Mouse (Mus musculus) urinary bladder, postnatal 10 days (tissue): ENCODE results near the gene Taf1d.
"Not testable (repeated sequence)": the region's sequence is repeated elsewhere in the genome, so short reads cannot be mapped to it uniquely, and the experiment has no call there.

Experiments used
- DNase-seq: peaks from one replicate; pipeline ENCODE4 v3.0.0; 2022; ENCODE audit warnings: low spot score

Taf1d gene

DNA sequence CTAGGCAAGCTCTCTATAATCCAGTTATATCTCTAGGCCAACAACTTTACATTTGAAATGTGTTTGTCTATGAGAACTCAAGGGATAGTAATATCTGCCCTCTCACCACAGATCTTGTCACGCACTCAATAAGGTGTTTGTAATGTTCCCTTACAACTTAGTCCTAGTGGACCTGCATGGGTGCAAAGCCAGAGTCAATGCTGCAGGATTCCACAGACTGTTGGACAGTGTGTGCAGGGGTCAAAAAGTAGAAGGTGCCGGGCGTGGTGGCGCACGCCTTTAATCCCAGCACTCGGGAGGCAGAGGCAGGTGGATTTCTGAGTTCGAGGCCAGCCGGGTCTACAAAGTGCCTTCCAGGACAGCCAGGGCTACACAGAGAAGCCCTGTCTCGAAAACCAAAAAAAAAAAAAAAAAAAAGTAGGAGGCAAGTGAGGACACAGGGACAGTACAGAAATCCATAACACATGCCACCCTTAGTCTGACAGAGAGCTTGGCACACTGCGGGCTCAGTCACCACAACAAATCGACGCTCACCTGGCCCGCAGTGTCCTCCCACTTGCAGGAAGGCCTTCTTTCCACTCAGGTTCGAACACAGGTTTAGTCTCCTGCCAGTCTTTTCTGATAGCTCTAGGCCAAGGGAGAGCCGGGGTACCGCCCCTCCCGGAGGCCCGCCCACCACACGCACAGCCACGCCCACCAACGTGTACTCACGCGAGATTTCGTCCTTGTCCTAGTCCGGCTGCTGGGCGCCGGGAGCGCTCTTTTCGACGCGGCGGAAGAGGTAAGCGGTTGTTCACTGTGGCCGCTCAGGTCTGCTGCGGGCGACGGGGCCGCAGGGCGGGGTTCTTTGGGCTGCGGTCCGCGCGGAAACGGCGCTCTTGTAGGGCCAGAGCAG is at the start of gene Taf1d:
Gene Taf1d, plus strand, starts transcription at position 712 of the 895 bp plus-strand sequence.
- DNase-seq, result peak; percentile 95

DNA sequence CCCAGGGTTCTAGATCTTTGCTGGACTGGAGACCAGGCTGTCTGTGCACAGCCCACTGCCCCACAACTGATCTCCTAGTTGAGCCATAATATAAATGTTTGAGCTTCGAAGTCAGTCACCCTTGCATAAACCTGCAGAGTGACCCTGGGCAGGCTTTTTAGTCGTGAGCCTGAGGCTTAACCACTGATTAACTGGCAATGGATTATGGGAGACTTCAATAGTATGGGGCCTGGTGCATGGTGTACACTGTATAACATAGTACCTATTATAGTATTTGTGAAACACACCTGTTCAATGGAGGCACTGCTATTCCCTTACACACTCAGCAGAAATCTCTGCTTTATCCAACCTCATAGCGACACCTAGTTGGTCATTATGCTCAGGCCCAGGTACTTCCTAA is 49.8 kb upstream of the Taf1d start:
- DNase-seq, result no peak

DNA sequence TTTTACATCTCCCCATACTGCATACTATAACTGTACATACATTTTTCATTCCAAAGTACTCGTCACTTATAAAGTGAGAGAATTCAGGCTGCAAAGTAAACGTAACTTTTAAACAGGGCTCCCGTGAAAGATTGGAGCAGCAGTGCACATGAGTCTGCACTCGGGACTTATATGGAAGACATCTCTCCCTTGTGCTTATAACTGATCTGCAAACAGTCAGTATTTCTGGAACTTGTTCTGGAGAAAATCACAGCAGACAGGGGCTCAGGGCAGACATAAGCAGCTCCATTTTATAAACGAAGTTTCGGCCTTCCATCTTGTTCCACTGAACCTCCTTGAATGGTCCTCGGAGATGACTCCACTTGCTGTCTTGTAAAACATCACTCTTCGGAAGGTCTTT is 44.0 kb upstream of the Taf1d start:
- DNase-seq, result no peak

DNA sequence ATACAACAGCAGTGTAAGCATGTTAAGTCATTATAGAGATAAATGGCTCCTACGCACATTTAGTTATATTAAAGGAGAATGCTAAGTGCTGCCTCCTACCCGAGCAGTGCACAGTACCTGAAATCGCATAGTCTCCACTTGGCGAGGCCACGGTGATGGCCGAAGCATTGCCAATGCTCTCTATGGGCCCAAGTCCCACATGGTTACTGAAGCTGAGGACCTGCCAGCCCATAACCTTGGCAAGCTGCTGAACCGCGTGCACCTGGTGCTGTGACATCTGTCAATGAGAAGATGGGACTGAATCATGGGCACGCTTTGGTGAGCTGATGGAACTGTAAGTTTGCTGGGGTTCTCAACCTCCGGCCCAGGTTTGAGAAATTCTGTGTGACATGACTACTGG is 42.5 kb upstream of the Taf1d start:
- DNase-seq, result no peak

DNA sequence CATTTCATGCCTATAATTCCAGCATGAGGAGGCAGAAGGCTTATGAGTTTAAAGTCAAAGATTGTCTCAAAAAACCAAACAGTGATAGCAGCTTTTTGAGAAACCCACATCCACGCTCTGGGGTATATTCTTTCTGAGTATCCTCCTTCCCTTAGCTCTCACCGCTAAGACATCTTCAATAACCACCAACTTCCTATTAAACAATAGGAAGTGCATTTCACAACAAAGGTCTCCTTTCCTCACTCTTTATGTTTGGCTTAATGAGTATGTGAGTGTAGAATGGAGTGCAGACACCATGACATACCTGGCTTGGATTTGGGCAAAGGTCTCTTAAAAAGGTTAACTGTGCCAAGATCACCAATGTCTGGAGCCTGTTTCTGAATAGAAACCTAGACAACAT is 32.0 kb upstream of the Taf1d start:
- no peak for DNase-seq

DNA sequence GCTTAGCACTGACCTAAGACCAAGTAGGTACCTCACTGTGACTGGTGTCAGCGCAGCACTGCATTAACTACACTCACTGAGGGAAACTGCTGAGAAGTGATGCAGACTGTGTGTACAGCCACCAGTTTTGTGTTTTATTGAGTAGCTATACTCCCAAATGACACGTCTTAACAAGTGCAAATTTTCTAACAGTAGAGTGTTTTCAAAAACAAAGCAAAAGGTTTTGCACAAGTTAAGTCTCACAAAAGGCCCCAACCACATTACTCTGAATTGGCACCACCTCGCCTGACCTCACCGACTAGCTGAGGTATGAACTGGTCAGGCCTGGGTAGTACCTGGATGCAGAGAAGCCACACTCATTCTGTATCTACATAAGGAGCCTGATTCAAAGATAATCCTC is 29.2 kb upstream of the Taf1d start:
- no peak for DNase-seq

DNA sequence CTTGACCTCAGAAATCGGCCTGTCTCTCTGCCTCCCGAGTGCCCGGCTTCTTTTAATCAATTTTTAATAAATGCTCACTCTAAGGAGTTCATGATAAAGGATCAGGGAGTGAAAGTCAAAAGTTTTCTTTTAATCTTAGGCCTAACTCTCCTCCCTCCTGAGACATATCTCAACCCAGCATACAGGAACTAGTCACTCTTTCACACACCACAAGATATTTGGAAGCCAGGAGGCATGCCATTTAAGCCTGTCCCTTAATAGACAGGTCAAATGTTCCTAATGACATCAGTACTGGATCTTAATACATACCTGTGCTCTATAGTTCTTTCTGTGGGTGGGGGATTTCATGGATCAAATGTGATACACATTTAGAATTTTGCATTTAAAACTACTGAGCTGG is 27.7 kb upstream of the Taf1d start:
- DNase-seq, result no peak

DNA sequence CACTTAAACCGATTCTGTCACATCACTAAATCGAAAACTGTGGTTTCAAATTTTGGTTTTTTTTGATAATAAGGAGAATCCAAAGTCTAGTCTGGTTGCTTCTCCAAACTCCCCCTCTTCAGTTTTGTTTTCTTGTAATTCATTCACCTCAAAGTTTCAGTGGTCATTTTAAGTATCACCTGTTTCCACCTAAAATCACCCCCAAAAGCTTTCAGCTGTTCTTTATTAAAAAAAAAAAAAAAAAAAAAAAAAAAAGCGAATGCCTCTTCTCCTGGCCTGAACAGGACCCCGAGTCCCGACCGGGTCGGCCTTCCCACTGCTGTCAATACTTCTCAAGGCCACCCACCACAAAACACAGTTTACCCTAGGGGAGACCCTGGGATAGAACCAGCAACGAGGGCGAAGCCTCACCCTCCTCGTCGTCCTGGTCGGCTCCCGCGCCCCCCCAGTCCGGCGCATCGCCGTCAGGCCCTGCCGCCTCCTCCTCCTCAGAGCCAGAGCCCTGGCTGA is 26.8 kb upstream of the Taf1d start:
- DNase-seq, result no peak

DNA sequence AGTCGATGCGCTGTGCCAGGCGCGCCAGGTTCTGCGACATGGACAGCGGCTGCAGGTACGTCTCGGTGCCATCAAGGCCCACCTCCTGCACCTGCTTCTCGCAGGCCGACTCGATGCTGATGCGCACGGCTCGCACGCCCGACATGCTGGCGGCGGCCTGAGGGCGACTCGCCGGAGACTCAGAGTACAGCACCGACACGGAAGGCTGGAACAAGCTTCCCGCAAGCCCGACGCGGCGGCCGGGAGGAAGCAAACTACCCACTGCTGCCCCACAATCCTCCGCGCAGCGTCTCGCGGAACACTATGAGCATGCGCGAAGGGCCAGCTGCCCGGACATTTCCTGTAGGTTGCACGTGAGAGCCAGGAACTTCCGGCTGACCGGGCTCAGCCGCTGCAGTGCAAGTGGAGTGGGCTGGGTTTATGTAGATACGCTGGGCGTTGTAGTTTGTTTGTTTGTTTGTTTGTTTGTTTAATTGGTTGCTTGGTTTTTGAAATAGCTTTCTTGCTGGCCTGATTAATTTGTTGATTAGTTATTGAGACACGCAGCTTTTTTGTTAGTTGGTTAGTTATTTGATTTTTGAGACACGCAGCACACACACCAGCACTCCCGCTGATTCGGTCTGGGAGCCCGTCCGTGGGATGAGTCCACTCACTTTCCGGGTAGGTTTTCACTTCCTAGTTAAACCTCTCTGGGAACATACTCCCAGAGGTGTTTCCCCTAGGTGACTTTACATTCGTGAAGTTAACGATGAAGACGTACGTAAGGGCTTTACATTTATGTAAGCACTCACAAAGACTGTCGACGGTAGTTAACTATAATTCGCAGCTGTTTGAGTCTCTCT is 26.1 kb upstream of the Taf1d start, which contains the start of gene Med17:
Gene Med17, minus strand, starts transcription at position 283 of the 842 bp plus-strand sequence.
- DNase-seq, result peak; percentile 72

DNA sequence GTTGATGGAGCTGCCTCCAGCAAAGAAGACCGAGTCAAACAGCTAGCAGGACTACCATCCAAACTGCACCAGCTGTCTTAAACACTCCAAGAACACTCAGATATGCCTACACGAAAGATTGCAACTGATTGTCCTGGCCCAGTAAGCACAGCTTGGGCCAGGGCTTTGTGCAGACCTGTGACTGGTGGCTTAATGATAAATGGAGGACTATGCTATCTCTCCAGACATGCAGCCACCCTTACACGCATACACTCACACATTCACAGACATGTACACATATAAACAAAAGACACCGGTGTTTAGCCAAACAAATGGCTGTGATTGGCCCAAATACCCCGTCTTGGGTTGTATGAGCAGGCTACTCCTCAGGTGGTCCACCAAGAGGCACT is 25.5 kb upstream of the Taf1d start:
- DNase-seq, result no peak

DNA sequence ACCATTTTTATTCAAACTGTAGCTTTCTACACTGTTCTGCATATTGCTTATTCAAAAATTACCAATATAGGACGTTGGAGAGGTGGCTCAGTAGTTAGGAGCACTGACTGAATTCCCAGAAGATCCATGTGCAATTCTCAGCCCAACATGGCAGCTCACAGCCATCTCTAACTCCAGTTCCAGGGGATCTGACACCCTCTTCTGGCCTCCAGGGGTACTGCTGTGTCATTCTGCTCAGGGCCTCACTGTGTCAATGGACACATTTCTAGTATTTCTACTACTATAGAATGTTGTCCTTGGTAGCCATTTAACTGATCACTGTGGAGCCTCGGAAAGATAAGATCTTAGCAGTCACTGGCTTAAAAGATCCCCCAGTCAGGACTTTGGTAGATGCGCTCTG is 20.6 kb upstream of the Taf1d start:
- no peak for DNase-seq

DNA sequence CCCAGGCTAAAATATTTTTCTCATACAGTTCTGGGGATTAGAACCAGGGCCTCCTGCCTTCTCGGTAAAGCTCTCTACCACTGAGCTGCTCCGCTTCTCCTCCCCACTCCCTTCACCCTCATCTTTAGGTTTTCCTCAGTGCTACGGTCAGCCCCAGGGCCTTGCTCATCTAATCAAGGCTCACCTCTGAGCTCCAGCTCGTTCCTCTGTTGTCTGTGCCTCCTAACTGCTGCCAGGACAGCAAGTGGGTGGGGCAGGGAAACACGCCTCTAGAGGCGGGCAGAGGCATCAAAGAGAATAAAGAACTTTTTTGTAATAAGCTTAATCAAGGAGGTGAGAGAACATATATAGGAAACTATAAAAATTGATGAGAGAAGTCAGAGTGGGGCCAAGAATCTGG is 18.2 kb upstream of the Taf1d start:
- DNase-seq, result no peak

DNA sequence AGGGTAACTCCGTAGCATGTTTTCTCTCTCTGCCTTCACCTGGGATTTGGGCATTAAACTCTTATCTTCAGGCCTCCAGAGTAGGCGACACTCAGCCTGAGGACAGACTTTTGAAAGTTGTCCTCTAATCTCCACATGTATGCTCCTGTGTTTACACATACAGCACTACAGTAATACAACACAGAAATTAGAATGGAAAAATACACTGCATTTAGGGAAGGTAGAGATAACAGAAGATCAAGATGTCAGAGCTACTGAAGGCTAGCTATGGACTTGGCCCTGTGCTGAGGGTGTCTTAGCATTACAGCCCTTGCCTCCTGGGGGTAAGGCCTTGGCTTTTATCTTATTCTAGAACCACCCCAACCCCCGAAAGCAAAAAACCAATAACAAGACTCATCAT is 17.6 kb upstream of the Taf1d start:
- DNase-seq, result no peak

DNA sequence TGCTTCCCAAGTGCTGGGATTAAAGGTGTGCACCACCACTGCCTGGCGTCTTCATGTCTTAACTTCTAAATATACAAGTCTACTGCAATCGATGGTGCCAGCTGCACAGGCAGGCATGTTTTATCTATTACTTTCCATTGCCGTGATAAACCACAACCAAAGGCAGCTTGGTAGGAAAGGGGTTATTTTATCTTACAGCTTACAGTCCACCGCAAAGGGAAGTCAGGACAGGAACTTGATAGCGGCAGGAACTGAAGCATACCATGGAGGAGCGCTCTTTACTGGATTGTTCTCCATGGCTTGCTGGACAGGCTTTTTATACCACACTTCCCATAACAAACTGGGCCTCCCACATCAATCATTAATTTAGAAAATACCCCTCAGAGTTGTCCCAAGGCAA is 16.8 kb upstream of the Taf1d start:
- no peak for DNase-seq

DNA sequence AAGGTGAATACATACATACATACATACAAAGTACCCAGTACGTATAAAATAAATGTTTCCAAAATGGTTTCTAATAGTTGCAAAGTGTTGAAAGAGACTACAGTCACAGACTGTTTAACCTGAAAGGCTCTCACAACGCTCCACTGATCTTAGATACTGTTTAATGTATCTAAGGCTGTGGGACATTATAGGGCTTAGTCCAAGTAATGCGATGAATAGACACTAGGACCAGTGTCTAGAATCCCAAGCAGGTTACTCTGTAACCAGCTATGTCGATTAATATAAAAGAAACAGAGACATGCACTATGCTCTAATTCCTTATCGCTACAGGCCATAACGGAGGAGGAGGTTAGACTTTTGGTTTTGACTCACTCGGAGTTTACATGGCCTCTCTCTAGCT is 8.9 kb upstream of the Taf1d start:
- DNase-seq, result no peak

DNA sequence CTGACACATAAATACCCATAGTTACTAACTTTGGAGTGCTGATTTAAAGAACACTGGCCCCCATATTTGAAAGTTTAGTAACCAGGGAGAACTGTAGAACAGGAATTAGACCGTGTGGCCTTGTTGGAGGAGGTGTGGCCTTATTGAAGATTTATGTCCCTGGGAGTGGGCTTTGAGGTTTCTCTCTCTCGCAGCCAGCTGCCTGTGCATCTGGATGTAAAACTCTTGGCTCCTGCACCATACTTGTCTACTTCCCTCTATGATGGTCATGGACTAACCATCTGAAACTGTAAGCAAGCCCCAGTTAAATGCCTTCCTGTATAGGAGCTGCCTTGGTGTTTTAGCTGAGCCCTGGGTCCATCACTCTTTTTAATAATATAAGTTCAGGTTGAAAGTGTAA is 7.6 kb upstream of the Taf1d start:
- no peak for DNase-seq

DNA sequence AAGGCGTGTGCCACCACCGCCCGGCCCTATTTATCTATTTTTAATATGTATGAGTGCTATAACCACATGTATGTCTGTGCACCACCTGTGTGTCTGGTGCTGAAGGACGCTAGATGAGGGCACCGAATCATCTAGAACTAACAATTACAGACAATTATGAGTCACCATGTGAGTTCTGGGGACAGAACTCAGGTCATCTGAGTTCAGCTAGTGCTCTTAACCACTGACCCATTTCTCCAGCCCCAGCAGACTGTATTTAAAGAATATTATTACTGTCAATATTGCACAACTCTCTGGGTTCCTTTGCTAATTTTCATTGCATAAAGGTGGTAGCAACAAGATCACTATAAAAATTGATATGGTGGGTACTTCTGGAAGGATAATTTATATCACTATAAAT is 6.0 kb upstream of the Taf1d start:
- DNase-seq, result no peak

DNA sequence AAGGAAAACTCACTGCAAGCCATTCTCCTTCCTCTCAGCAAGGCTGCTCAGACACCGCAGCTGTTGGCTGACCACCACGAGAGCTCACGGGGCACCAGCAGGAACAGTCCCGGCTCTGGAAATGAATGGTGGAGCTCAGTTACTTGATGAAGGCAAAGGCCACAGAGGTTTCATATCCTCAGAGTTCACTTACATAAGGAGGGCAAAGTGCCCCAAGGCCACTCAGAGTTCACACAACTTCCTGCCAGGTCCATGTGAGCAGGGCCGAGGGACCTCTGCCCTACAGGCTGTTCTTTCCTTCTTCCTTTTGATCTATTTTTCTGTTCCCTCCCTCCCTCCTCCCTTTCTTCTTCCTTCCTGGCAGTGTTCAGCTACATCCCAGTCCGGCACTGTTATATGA is 4.6 kb upstream of the Taf1d start:
- DNase-seq, result no peak

DNA sequence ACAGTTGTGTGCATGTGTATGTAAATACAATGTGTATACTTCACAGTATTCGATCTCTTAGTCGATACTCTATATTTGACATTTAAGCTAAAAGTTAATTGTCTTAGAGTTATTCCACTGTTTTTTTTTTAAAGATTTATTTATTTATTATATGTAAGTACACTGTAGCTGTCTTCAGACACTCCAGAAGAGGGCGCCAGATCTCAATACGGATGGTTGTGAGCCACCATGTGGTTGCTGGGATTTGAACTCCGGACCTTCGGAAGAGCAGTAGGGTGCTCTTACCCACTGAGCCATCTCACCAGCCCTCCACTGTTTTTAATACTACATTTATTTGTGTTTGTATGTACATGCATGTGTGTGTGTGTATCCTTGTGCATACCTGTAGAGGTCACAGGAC is 4.0 kb upstream of the Taf1d start:
- not testable (repeated sequence) for DNase-seq

DNA sequence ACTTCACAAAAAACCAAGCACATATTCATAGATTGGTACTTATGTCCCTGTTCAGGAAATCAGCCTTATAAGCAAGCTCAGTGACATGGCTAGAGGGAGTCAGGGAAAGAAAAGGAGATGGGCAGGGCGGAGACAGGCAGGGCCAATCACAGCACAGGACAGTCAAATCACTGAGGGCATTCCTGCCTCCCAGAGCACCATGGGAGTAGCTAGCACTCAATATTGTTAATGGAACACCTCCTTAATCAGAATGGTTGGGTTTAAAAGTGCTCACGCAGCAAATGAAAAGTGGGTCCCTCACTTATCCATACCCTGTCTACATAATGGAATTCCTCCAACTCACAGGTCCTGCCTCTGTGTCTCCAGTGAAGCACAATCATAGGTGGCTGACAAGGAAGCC is 3.1 kb upstream of the Taf1d start:
- no peak for DNase-seq

DNA sequence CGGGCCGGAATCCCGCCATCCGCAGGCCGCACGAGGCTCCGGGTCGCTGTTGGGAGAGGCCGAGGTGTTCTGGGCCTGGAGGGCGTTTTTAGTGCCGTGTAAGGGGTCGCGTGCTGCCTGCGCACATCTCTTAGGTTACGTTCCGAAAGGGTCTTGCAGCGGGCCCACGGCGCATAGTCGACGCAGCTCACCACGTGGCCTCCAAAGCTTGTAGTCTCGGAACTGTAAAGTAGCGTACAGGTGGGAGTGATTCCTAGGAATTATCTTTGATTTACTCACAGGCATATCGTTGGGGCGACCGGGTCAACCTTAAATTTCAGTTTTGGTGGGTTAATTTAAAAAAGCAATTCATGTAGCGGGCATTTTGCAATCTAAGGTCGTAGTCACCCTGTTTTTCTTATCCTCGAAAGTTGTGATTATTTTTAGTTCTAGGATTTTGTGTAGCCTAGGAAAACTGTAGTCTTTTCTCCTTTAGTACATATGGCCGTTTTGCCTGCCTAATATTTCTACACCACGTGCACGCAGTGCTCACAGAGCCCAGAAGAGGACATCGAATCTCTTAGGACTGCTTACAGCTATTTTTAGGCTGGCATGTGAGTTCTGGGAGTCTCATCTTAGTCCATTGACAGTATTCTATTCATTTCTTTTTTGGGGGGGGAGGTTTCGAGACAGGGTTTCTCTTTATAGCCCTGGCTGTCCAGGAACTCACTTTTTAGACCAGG is 545 bp downstream of the Taf1d start, which contains the start of gene 4931406C07Rik:
Gene 4931406C07Rik, minus strand, starts transcription at position 51 of the 722 bp plus-strand sequence.
- peak; percentile 13 for DNase-seq

DNA sequence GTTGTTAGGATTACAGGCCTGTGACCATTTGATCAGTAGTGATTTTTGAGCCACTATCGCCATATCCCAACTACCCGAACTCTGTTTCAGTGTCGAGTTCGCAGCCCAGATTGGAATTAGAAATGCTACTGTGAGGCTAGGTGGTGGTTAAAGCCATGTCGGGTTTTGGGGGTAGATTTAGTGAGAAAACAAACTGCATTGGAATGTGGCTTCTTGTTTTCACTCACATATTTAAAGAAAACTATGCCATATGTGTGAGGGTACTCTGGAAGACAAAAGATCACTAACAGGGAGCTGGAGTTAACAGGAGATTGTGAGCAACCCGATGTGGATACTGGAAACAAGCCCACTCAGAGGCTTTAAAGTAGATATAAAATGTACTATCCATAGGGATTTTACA is 1.2 kb downstream of the Taf1d start:
- DNase-seq, result no peak
